Mouse (Mus musculus) liver, adult 2 months (tissue): ENCODE results near the gene Ptk6. TPM values are rescaled to one million over a fixed set of nuclear protein-coding genes. Genes with fewer than 3 reads are reported as not detected.

Experiments used
- DNase-seq: peaks from one replicate; pipeline ENCODE4 v3.0.0-alpha.2; 2011; ENCODE audit warnings: low read depth, low spot score; ENCODE audit errors: extremely low read depth
- H3K27ac ChIP-seq: fragments of 200-500 bp; replicated peaks from 2 replicates; pipeline ENCODE4 v1.5.1; 2012; ENCODE audit warnings: low read depth, mild to moderate bottlenecking, control low read depth, inconsistent platforms, low read length; ENCODE audit not compliant: insufficient read depth
- H3K27me3 ChIP-seq: fragments of 200-500 bp; 2 replicates; pipeline ENCODE4 v1.6.1; 2012; ENCODE audit warnings: mild to moderate bottlenecking, moderate library complexity, low read length, inconsistent platforms; ENCODE audit not compliant: control insufficient read depth, insufficient read depth
- H3K36me3 ChIP-seq: fragments of 200-500 bp; 2 replicates; pipeline ENCODE4 v1.6.1; 2012; ENCODE audit warnings: low read length, inconsistent platforms; ENCODE audit not compliant: control insufficient read depth, insufficient read depth
- H3K4me1 ChIP-seq: fragments of 200-500 bp; 2 replicates; pipeline ENCODE4 v1.6.1; 2011; ENCODE audit warnings: low read length; ENCODE audit not compliant: control insufficient read depth, insufficient read depth
- H3K4me3 ChIP-seq: fragments of 200-500 bp; 2 replicates; pipeline ENCODE4 v1.5.1; 2011; ENCODE audit warnings: low read depth, mild to moderate bottlenecking, control low read depth, low read length, moderate library complexity; ENCODE audit not compliant: insufficient read depth
- H3K79me2 ChIP-seq: fragments of 200-500 bp; 2 replicates; pipeline ENCODE4 v1.6.1; 2012; ENCODE audit warnings: inconsistent platforms, mild to moderate bottlenecking, low read length, moderate library complexity; ENCODE audit not compliant: control insufficient read depth, insufficient read depth
- H3K9ac ChIP-seq: fragments of 200-500 bp; 2 replicates; pipeline ENCODE4 v1.6.1; 2012; ENCODE audit warnings: low read depth, mild to moderate bottlenecking, control low read depth, inconsistent platforms, low read length
- CTCF ChIP-seq: fragments of 200-500 bp; IDR thresholded peaks from 2 replicates; pipeline ENCODE4 v1.5.1; 2011; ENCODE audit warnings: low read depth, low read length, control low read depth
- POLR2A ChIP-seq: fragments of 200-500 bp; IDR thresholded peaks from 2 replicates; pipeline ENCODE4 v1.6.1; 2011; ENCODE audit warnings: low read length, control low read depth; ENCODE audit not compliant: insufficient read depth; ENCODE audit errors: extremely low read depth
- WGBS: fragments of 180-500 bp; shearing (Covaris S2); methylation state at CpG from one replicate; pipeline ENCODE4 v1.1.7; 2018; 5-methylcytosine and 5-hydroxymethylcytosine counted together
- polyA plus RNA-seq: library from polyadenylated mRNA; depleted of rRNA; stranded (reverse); fragments of >200 nt; gene quantifications from 2 replicates; pipeline ENCODE4 v1.2.3, GENCODE M21; 2012
- total RNA-seq: library from RNA; depleted of rRNA; stranded (reverse); fragments of >200 nt; gene quantifications from 2 replicates; pipeline ENCODE4 v1.2.3, GENCODE M21; 2014

Ptk6 gene
- total and polyA plus RNA-seq, 2 experiments: 0.83 to 2.5 TPM

DNA sequence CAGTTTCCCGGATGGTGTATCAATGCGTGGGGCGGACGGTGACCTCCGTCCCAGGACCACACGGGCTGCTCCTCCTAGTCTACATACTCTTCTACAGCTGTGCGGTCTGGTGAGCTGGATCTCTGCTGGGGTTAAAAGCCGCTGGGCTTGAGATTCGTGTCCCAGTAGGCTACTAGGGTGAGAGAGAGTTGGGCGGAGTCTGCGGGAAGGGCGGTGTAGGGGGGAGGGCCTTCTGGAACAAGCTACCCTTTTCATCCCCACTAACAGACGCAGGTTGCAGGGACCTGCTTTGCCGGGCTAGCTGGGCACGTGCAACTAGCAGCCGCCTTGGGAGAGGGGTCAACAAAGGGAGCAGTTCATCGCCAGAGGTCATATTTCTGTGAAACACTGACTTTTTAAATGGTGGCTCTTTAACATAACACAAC, 10.4 kb upstream of the Ptk6 start, which contains the start of gene Srms:
TSS of gene Srms (minus strand) at position 165 of the 425 bp plus-strand sequence.
- no peaks in the 10 kb centered on the region for H3K36me3 ChIP-seq
- H3K79me2 ChIP-seq: no peaks in the 10 kb centered on the region
- no peak within 1 kb of the TSS for H3K27ac ChIP-seq
- peak within 1 kb of the TSS; percentile 40 for H3K9ac ChIP-seq
- no peak for TF ChIP-seq POLR2A
- 5% methylated on average over 17 of the region's 17 CpGs for WGBS
- DNase-seq: peak; percentile 72
- H3K4me1 ChIP-seq: peaks cover 4% of the 10 kb centered on the region; the same call in 1 of the 2 replicates
- peak within 1 kb of the TSS; percentile 52 for H3K4me3 ChIP-seq
- no peaks in the 10 kb centered on the region for H3K27me3 ChIP-seq

DNA sequence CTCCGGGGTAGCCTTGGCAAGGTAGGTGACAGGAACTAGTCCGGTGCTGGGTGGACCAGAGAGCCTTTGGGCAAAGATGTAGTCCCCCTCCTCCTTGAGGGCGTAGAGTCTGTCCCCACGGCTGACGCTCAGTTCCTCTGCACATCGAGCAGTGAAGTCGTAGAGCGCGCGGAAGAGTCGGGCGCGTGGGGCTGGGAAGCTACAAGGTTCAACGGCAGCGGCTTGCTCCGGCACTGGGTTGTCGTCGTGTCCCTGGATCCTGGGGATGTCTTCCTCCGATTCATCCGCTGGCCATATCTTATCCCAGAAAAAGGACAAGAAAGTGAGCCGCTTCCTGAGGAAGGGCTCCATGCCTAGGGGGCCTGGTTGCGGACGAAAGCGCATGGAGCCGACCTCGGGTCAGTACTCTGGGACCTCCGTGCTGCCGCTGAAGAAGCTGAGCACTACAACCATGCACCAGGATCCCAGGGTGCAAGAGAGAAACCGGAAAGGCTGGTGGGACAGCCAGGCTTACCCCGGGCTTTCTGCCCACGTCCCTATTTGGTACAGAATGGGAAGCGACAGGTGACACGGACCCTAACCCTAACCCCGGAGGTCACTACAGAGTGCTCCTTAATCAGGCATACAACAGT, 9.9 kb upstream of the Ptk6 start:
- Histone ChIP-seq H3K4me3 (peak overlapping the region; percentile 52), H3K9ac (peak overlapping the region; percentile 40), H3K4me1 (peaks cover 4% of the 10 kb centered on the region; the same call in 1 of the 2 replicates), H3K79me2 (no peaks in the 10 kb centered on the region), H3K36me3 (no peaks in the 10 kb centered on the region), H3K27ac (no peak overlapping the region), H3K27me3 (no peaks in the 10 kb centered on the region)
- TF ChIP-seq POLR2A: no peak
- TF ChIP-seq CTCF: no peak
- no peak for DNase-seq
- 3% methylated on average over 34 of the region's 34 CpGs for WGBS

DNA sequence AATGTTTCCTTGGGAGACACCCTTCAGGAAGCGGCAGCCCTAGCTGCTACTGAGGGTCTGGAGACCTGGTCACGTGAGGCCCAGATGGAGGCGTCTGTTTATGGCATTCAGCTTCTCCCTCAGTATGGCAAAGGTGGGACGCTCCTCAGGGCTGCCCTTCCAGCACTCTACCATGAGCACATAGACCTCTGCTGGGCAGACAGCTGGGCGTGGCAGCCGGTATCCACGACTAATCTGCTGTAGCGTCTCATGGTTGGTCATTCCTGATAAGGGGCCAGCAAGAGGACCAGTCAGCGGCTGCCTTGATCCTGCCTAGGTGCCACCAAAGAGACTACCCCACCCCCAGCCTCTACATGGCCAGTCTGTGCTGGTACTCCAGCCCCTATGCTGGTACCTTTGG, 3.5 kb upstream of the Ptk6 start:
- no peaks in the 10 kb centered on the region for H3K27me3 ChIP-seq

DNA sequence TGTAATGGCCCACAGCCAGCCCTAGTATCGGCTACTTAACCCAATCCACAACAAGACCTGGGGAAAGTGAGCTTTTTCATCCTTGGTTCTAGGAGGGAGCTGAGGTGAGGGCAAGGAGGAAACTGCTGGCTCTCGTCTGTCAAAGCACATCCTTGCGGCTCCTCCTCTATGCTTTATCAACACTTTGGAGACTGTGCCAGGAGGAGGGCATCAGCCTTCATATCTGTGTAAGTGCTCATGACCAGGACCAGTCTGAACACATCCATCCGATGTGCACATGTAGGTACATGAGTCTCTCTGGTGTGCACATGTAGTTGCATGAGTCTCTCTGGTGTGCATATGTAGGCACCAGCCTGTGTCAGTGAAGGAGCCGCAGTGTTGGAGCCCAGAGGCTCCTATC, 3.1 kb upstream of the Ptk6 start:
- no peak overlapping the region for H3K4me3 ChIP-seq
- H3K36me3 ChIP-seq: no peaks in the 10 kb centered on the region
- no peak overlapping the region for H3K9ac ChIP-seq
- H3K4me1 ChIP-seq: peaks cover 7% of the 10 kb centered on the region; the same call in 1 of the 2 replicates
- H3K79me2 ChIP-seq: no peaks in the 10 kb centered on the region
- no peaks in the 10 kb centered on the region for H3K27me3 ChIP-seq
- 92% methylated on average over 5 of the region's 5 CpGs for WGBS
- no peak for DNase-seq
- TF ChIP-seq POLR2A: no peak
- TF ChIP-seq CTCF: no peak
- no peak overlapping the region for H3K27ac ChIP-seq

More for the DNA sequence above, 3.5 kb upstream of the Ptk6 start:
- Histone ChIP-seq H3K79me2 (no peaks in the 10 kb centered on the region), H3K9ac (no peak overlapping the region), H3K4me1 (peaks cover 7% of the 10 kb centered on the region; the same call in 1 of the 2 replicates), H3K4me3 (no peak overlapping the region), H3K36me3 (no peaks in the 10 kb centered on the region), H3K27ac (no peak overlapping the region)
- 89% methylated on average over 9 of the region's 9 CpGs for WGBS
- no peak for DNase-seq
- TF ChIP-seq CTCF (no peak), POLR2A (no peak)

DNA sequence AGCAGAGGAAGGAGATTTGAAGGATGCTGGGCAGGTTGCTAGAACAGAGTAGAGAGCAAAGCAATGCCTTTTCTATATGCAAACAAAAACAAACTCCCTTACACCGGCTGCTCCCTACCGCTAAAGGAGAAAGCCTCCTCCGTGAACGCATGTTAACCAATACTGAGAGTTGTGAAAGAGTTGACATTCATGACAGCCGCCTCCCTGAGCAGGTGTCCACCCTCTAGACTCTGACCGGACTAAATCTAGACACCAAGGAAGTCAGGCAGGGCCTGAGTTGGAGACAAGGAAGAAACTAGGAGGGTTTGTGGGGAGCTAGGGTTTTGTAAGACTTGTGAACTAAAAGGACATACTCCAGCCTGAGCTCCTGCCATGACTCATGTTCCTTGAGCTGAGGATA, 297 bp upstream of the Ptk6 start:
- 25% methylated on average over 6 of the region's 6 CpGs for WGBS
- TF ChIP-seq CTCF (no peak), POLR2A (no peak)

DNA sequence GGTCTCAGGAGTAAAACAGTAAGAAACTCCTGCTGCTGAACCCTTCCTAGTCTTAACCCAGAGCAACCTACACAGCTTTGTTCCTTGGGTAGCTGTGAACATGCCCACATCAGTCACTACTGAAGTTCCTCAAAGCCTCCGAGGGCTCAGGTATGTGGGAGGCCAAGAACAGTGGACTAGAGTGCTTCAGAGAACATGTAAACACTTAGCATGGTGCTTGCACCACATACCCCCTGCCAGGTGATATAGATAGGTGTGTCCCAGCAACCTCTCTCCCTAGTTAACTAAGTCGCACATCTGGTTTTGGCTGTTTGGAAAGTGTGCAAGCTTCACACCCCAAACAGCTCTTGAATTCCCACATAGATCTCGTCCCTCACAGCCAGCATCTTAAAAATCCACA, 983 bp downstream of the Ptk6 start:
- no peak for TF ChIP-seq POLR2A
- TF ChIP-seq CTCF: no peak
- 94% methylated on average over 3 of the region's 3 CpGs for WGBS
- H3K79me2 ChIP-seq: no peaks in the 10 kb centered on the region

More for the DNA sequence above, 297 bp upstream of the Ptk6 start:
- DNase-seq: peak; percentile 33
- no peak overlapping the region for H3K9ac ChIP-seq
- no peaks in the 10 kb centered on the region for H3K36me3 ChIP-seq
- H3K27me3 ChIP-seq: no peaks in the 10 kb centered on the region
- no peaks in the 10 kb centered on the region for H3K79me2 ChIP-seq
- H3K4me3 ChIP-seq: no peak overlapping the region
- H3K27ac ChIP-seq: no peak overlapping the region
- H3K4me1 ChIP-seq: peaks cover 7% of the 10 kb centered on the region; the same call in 1 of the 2 replicates

More for the DNA sequence above, 983 bp downstream of the Ptk6 start:
- DNase-seq: no peak
- Histone ChIP-seq H3K36me3 (no peaks in the 10 kb centered on the region), H3K4me1 (peaks cover 9% of the 10 kb centered on the region; the same call in 1 of the 2 replicates), H3K27ac (no peak overlapping the region), H3K27me3 (no peaks in the 10 kb centered on the region), H3K4me3 (no peak overlapping the region), H3K9ac (no peak overlapping the region)
